Mouse (Mus musculus) midbrain, embryonic 13.5 days (tissue): ENCODE results near the gene Tnfrsf25. TPM values are rescaled to one million over a fixed set of nuclear protein-coding genes. Genes with fewer than 3 reads are reported as not detected.
A peak's percentile ranks its signal among the peaks of the same experiment; 100 is the strongest.

ENCODE experiments used
- ATAC-seq: fragments of 200-750 bp; cut with Nextera tagmentation; 2 replicates; pipeline ENCODE4 v1.8.0; 2017; ENCODE audit warnings: mild to moderate bottlenecking, moderate TSS enrichment, moderate library complexity
- H3K27ac ChIP-seq: fragments of 300-500 bp; sonication (generic); 2 replicates; pipeline ENCODE4 v1.5.1; 2015; ENCODE audit warnings: inconsistent platforms, mild to moderate bottlenecking, moderate library complexity
- H3K27me3 ChIP-seq: fragments of 300-500 bp; sonication (generic); 2 replicates; pipeline ENCODE4 v1.6.1; 2015; ENCODE audit warnings: mild to moderate bottlenecking, inconsistent platforms
- H3K36me3 ChIP-seq: fragments of 300-500 bp; sonication (generic); 2 replicates; pipeline ENCODE4 v1.6.1; 2015; ENCODE audit warnings: mild to moderate bottlenecking, inconsistent platforms
- H3K4me1 ChIP-seq: fragments of 300-500 bp; sonication (generic); replicated peaks from 2 replicates; pipeline ENCODE4 v1.6.1; 2015; ENCODE audit warnings: inconsistent platforms
- H3K4me2 ChIP-seq: fragments of 300-500 bp; sonication (generic); replicated peaks from 2 replicates; pipeline ENCODE4 v1.6.1; 2015; ENCODE audit warnings: moderate library complexity, mild to moderate bottlenecking, inconsistent platforms
- H3K4me3 ChIP-seq: fragments of 300-500 bp; sonication (generic); replicated peaks from 2 replicates; pipeline ENCODE4 v1.5.1; 2015; ENCODE audit warnings: mild to moderate bottlenecking, inconsistent platforms
- H3K9ac ChIP-seq: fragments of 300-500 bp; sonication (generic); replicated peaks from 2 replicates; pipeline ENCODE4 v1.6.1; 2015; ENCODE audit warnings: mild to moderate bottlenecking, inconsistent platforms
- H3K9me3 ChIP-seq: fragments of 300-500 bp; sonication (generic); 2 replicates; pipeline ENCODE4 v1.6.1; 2016; ENCODE audit warnings: mild to moderate bottlenecking, inconsistent platforms
- whole genome bisulfite sequencing: fragments of 180-500 bp; shearing (Covaris S2); methylation state at CpG from one replicate; pipeline ENCODE4 v1.1.7; 2015; 5-methylcytosine and 5-hydroxymethylcytosine counted together
- polyA plus RNA-seq: library from polyadenylated mRNA; unstranded; fragments of >200 nt; fragmentation: Nextera tagmentation; extraction: Ambion mirVana; gene quantifications from 2 replicates; pipeline ENCODE4 v1.2.1, GENCODE M21; 2015

The Tnfrsf25 gene
- polyA plus RNA-seq, 1 experiment from 2014 or later: 0.87 TPM

DNA sequence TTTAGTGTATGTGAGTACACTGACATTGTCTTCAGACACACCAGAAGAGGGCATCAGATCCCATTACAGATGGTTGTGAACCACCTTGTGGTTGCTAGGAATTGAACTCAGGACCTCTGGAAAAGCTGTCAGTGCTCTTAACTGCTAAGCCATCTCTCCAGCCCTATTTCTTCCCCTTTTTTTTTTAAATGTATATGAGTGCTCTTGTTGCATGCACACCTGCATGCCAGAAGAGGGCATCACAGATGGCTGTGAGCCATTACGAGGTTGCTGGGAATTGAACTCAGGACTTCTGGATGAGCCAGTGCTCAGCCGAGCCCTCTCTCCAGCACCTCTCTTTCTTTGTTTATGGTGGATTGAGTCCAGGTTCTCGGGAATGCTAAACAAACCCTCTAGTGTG lies 6.2 kb upstream of the Tnfrsf25 start:
- H3K4me3 ChIP-seq: no peak overlapping the region
- peaks cover 18% of the 10 kb centered on the region for H3K36me3 ChIP-seq
- H3K27ac ChIP-seq: no peak overlapping the region
- peaks cover 37% of the 10 kb centered on the region for H3K27me3 ChIP-seq
- no peak overlapping the region for H3K9ac ChIP-seq
- H3K9me3 ChIP-seq: no peaks in the 10 kb centered on the region
- no peak for ATAC-seq
- peaks cover 21% of the 10 kb centered on the region for H3K4me1 ChIP-seq
- no peak overlapping the region for H3K4me2 ChIP-seq
- WGBS: 89% methylated on average over 3 of the region's 3 CpGs

DNA sequence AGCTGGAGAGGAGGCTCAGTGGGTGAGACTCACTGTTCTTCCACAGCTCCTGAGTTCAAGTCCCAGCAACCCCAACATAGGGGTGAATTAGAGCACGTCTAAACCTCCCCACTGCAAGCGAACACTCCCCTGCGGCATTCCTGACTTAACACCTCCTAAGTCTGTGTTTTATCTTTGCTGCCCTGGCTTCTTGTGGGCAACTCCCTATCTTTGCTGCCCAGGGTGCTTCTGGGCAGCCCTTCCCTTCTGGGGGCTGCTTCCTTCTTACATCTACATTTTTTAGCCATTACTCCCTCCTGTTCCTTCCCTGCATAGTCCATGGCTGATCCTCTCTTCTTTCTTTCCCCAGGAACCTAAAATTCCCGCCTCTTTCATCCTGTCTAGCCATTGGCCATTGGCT lies 5.0 kb upstream of the Tnfrsf25 start:
- H3K9me3 ChIP-seq: no peaks in the 10 kb centered on the region
- H3K4me2 ChIP-seq: no peak overlapping the region
- ATAC-seq: no peak
- 83% methylated on average over 4 of the region's 4 CpGs for WGBS
- no peak overlapping the region for H3K27ac ChIP-seq
- peaks cover 21% of the 10 kb centered on the region for H3K36me3 ChIP-seq
- H3K4me3 ChIP-seq: no peak overlapping the region
- H3K27me3 ChIP-seq: peaks cover 49% of the 10 kb centered on the region
- peaks cover 29% of the 10 kb centered on the region for H3K4me1 ChIP-seq
- H3K9ac ChIP-seq: no peak overlapping the region

DNA sequence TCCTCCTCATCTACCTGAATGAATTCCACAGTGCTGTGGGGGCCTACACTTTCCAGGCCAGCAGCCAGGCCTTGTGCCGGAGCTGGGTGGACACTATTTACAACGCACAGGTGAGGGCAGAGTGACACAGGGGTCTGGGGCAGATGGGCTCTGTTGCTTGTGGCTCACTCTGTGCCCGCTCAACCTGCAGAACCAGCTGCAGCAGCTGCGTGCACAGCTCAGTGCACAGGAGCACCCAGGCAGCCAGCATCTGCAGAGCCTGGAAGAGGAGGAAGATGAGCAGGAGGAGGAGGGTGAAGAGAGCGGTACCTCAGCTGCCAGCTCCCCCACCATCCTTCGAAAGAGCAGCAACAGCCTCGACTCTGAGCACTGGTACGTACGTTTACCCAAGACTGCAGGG lies 3.4 kb upstream of the Tnfrsf25 start:
- H3K4me1 ChIP-seq: peaks cover 35% of the 10 kb centered on the region
- no peaks in the 10 kb centered on the region for H3K9me3 ChIP-seq
- 74% methylated on average over 9 of the region's 9 CpGs for WGBS
- H3K4me2 ChIP-seq: no peak overlapping the region
- H3K27me3 ChIP-seq: peaks cover 54% of the 10 kb centered on the region
- H3K9ac ChIP-seq: no peak overlapping the region
- ATAC-seq: no peak
- H3K4me3 ChIP-seq: no peak overlapping the region
- no peak overlapping the region for H3K27ac ChIP-seq
- peaks cover 21% of the 10 kb centered on the region for H3K36me3 ChIP-seq

DNA sequence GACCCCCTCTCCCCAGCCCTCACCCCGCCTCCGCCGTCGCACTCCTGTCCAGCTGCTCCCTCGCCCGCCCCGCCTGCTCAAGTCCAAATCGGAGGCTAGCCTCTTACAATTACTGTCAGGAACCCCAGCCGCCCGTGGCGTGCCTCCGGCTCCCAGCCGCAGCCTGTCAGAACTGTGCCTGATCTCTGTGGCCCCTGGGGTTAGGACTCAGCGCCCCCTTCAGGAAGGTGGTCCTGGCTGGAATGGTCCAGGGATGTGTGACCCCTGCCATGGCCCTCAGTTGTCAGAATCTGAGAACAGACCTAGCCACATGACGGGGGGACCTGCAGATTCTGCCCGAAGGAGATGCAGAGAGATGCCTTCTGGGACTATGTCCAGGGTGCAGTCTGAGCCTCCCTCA lies 1.7 kb upstream of the Tnfrsf25 start:
- no peak overlapping the region for H3K9ac ChIP-seq
- H3K4me2 ChIP-seq: no peak overlapping the region
- 63% methylated on average over 16 of the region's 16 CpGs for WGBS
- no peak overlapping the region for H3K4me3 ChIP-seq
- no peak for ATAC-seq
- H3K36me3 ChIP-seq: peaks cover 17% of the 10 kb centered on the region
- peaks cover 17% of the 10 kb centered on the region for H3K4me1 ChIP-seq
- H3K9me3 ChIP-seq: no peaks in the 10 kb centered on the region
- H3K27me3 ChIP-seq: peaks cover 68% of the 10 kb centered on the region
- no peak overlapping the region for H3K27ac ChIP-seq

DNA sequence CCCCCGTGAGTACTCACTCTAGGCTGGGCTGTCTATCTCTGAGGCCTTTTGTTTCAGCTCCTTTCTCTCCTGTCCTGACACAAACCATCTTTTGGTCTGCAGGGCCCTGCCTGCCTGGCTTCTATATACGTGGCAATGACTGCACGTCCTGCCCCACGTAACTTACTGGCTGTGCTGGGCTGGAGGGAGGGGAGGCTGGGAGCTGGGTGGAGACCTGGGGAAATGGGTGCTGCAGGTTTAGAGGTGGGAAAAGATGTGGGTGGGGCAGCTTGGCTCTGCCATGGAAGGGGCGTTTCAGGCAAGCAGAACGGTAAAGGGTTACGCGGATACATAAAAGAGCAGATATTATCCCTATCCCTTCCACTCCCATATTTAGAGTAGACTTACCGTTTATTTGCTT lies 1.8 kb downstream of the Tnfrsf25 start:
- Histone ChIP-seq H3K9me3 (no peaks in the 10 kb centered on the region), H3K4me2 (no peak overlapping the region), H3K36me3 (peaks cover 13% of the 10 kb centered on the region), H3K9ac (no peak overlapping the region), H3K4me3 (no peak overlapping the region), H3K27me3 (peaks cover 97% of the 10 kb centered on the region), H3K4me1 (peaks cover 38% of the 10 kb centered on the region), H3K27ac (no peak overlapping the region)
- WGBS: 78% methylated on average over 9 of the region's 9 CpGs
- no peak for ATAC-seq

DNA sequence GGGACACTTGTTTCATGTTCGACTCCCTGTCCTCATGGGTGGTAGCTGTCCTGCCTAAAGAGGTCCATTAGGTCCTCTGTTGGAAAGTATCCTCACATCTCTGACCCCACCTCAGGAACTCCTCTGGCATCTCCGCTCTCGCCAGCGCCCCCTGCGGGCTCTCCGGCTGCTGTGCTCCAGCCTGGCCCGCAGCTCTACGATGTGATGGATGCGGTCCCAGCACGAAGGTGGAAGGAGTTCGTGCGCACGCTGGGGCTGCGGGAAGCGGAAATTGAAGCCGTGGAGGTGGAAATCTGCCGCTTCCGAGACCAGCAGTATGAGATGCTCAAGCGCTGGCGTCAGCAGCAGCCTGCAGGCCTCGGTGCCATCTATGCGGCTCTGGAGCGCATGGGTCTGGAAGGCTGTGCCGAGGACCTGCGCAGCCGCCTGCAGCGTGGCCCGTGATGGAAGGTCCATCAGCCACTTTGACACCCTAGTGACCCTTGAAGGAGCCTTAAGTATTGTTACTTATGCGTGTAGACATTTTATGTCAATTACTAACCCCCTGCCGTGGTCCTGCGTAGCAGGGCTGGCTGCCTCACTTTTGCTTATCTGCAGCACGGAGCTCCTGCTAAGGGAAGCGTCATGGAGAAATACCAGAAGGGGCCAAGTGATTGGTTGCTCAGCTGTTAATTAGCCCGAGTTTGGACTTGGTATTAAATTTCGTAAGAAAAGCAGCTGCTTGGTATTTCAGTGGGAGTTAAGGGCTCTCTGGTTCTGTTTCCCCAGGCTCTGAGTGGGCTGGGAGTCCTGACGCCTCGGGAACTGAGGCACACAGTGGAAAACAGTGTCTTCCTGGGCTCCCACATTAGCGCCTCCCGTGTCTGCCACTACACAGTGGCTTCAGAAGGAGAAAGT lies 3.9 kb downstream of the Tnfrsf25 start:
- ATAC-seq: 0 out of 2 replicates have a peak, but pooled peaks have one; percentile 29
- H3K27me3 ChIP-seq: peaks cover 100% of the 10 kb centered on the region
- peak overlapping the region; percentile 16; the same call in 1 of the 2 replicates for H3K4me2 ChIP-seq
- no peak overlapping the region for H3K27ac ChIP-seq
- peak overlapping the region; percentile 13; the same call in 1 of the 2 replicates for H3K4me3 ChIP-seq
- WGBS: 2% methylated on average over 39 of the region's 39 CpGs
- peaks cover 38% of the 10 kb centered on the region for H3K4me1 ChIP-seq
- no peak overlapping the region for H3K9ac ChIP-seq
- H3K36me3 ChIP-seq: peaks cover 2% of the 10 kb centered on the region; the same call in 1 of the 2 replicates
- H3K9me3 ChIP-seq: no peaks in the 10 kb centered on the region

DNA sequence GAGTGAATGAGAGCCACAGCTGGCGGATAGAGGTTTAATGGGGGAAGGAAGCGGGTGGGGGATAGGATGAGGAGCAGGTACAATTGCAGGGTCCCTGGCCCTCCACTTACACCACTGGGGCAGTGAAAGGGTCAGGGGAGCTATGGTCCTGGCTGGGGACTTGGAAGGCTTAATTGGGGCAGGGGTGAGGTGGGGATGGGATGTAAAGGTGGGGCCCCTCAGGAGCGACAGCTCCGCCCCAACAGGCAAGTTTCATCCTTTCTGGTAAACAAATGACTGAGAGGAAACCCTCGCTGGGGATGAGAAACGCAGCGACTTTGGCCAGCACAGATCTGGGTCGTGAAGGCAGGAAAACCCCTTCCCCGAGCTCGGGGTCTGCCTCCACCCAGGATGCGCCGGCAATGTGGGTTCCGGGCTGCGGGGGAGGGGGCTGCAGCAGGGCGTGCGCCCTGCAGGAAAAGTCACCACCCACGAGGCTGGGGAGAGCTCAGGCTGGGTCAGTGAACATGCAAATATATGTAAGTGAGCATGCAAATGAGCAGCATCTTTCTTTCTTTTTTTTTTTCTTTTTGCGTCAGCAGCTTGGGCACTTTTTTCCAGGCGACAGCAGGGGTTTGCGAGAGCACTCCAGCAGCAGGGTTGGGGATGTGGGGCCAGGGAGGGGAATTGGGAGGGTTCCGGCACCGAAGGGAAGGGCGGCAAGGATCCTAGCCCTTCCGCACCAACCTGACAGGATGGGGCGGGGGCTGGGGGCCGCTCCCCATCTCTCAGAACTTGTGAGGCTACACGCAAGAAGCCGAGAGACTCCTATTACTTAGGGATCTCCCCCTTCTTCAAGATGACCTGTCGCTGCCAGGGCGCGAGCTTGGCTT lies 4.8 kb downstream of the Tnfrsf25 start:
- no peak overlapping the region for H3K9ac ChIP-seq
- no peak overlapping the region for H3K27ac ChIP-seq

DNA sequence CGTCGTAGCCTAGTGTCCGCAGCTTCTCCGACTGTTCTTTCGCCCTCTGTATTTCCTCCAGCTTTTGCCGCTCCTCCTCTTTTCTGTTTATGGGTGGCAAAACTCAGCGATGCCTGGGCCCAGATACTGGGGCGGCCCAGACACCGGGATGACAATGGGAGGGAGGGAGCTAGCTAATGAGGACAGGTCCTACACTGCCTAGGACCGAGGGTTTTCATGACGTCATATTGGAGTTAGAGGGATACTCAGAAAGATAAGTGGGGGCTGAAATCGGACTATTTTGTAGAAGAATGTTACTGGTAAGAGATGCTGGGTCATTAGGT lies 5.4 kb downstream of the Tnfrsf25 start:
- Histone ChIP-seq H3K4me1 (peaks cover 38% of the 10 kb centered on the region), H3K4me2 (peak overlapping the region; percentile 28), H3K9ac (no peak overlapping the region), H3K9me3 (no peaks in the 10 kb centered on the region), H3K36me3 (no peaks in the 10 kb centered on the region), H3K4me3 (peak overlapping the region; percentile 18), H3K27ac (no peak overlapping the region), H3K27me3 (peaks cover 100% of the 10 kb centered on the region)
- 1% methylated on average over 12 of the region's 12 CpGs for WGBS
- no peak for ATAC-seq

More for the DNA sequence above, 4.8 kb downstream of the Tnfrsf25 start:
- Histone ChIP-seq H3K27me3 (peaks cover 100% of the 10 kb centered on the region), H3K4me2 (peak overlapping the region; percentile 28), H3K4me3 (peak overlapping the region; percentile 18), H3K4me1 (peaks cover 38% of the 10 kb centered on the region), H3K9me3 (no peaks in the 10 kb centered on the region), H3K36me3 (no peaks in the 10 kb centered on the region)
- under 1% methylated on average over 31 of the region's 31 CpGs for WGBS
- ATAC-seq: no peak

DNA sequence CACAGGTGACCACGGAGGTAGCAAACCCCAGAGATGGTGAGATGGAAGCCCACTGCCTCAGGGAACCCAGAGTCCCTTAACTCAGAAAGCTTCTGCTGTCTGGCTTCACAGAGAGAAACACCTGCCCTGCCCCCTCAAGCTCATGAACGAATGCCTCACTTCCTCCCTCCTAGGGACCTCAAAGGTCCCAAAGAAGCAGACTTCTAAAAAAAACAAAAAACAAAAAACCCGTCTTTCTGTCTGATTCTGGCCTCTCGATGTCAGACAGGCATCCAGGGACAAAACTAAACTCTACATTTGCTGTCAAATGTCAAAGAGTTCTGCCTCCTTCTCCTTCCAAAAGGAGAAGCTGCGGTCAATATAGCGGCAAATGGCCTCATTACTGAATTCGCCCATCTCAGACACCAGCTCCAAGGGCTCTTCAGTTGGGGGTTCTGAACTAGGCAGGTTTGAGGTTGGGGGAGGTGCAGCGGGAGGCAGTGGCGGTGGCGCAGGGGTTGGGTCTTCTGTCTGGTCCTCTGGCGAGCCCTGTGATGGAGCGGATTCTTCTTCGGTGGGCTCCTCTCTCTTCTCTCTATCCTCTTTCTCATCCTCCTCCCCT lies 8.7 kb downstream of the Tnfrsf25 start:
- Histone ChIP-seq H3K27me3 (peaks cover 100% of the 10 kb centered on the region), H3K27ac (no peak overlapping the region), H3K9me3 (no peaks in the 10 kb centered on the region), H3K4me3 (no peak overlapping the region), H3K4me2 (no peak overlapping the region), H3K9ac (no peak overlapping the region), H3K36me3 (no peaks in the 10 kb centered on the region), H3K4me1 (peaks cover 39% of the 10 kb centered on the region)
- ATAC-seq: no peak
- 8% methylated on average over 13 of the region's 13 CpGs for WGBS

DNA sequence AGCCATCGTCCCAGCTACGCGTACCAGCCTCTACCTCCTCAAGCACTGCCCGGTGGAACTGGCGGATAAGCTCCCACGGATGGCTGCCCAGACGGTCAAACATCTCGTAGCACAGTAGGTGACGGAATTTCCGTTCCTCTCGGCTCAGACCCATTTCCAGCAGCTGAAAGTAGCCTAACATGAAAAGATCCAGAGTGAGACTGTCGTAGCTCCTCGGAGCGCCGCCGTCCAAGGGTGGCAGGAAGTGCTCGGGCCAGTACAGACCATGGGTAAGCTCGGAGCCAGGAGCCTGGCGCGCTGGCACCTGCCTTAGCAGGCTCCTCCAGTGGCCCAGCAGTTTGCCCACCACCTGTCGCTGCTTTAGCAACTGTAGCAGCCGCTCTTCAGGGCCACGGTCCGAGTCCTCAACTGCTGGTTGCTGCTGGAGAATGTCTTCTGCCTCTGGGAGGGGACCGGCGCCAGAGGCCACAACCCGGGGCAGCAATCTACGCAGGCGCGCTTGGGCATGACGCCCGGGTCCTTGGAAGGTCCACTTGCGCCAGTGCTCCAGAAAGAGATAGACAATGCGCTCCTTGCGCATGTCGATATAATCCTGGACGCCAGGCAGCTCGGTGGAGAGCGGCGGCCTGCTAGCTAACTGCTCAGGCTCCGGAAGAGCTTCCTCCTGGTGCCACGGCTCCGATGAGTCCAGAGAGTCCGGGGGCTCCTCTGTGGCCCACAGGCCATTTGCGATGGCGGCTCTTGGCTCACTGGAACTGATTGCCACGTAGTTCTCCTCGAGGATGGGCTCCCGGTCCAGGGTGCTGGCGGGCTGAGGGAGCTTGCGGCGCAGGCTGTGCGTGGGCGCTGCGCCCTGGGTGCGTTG lies 9.7 kb downstream of the Tnfrsf25 start:
- ATAC-seq: no peak
- H3K36me3 ChIP-seq: no peaks in the 10 kb centered on the region
- H3K4me1 ChIP-seq: peaks cover 31% of the 10 kb centered on the region
- peaks cover 100% of the 10 kb centered on the region for H3K27me3 ChIP-seq
- no peak overlapping the region for H3K27ac ChIP-seq
- H3K9ac ChIP-seq: no peak overlapping the region
- peak overlapping the region; percentile 48 for H3K4me2 ChIP-seq
- no peaks in the 10 kb centered on the region for H3K9me3 ChIP-seq
- H3K4me3 ChIP-seq: peak overlapping the region; percentile 27
- 3% methylated on average over 56 of the region's 56 CpGs for WGBS
